Mouse (Mus musculus): ENCODE measurements at regions not wholly inside any gene's neighbourhood (a gene's known extent, or its start where the extent isn't known, plus 50 kb on each side); places are given as distances from the start of the nearest gene placed in this dataset.

- no peak for DNase-seq (ENCODE audit: low spot score in 2 of 2)
Observed at GRCm38 (mm10) chr13:51016956-51017703, 83.5 kb upstream of the Spin1 start.

DNA sequence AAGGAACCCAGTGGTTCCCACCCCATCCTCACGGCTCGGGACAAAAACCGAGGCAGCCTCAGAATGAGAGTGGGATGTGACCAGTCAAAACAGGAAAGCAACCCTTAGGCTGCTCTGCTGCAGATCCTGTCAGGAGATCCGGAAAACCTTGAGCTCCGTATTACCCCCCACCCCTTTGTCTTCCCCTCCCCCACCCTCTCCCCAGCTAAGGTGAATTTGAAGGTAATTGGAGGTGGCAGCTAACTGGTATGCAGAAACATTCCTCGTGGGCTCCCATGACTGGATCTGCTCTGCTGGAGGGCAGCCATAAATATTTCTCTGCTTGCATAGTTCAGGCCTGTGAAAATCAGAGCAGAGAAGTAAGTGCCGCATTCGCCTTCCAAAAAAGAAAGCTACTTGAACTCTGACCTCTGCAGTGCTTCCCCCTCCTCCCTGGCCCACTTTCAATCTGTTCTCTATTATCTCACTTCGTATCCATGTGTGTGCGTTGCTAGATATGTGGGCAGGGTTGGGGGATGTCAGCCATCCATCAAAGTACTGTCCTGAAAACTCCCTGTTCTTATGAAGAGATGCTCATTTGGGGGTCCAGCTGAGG, 82.9 kb upstream of the Spin1 start:
- DNase-seq (ENCODE audit: low spot score in 2 of 2), result no peak

DNA sequence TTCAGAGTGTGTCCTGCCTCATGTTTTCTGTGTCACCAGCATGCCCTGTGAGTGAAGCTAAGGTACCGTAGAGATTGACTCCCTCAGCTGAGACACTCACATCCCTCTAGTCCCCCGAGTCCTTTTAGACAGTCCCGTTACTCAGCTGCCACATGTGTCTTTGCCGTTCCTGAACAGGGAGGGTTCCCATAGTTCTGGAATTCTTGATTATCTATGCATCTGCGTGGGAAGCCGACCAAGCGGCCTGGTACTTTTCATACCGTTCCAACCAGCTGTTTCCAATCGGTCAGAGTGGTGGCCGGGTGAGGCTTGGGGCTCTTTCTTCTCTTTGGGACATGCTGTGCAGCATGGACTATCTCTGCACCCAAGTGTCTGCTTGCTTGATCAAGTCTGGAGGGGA, 82.3 kb upstream of the Spin1 start:
- no peak for DNase-seq (ENCODE audit: low spot score in 2 of 2)

DNA sequence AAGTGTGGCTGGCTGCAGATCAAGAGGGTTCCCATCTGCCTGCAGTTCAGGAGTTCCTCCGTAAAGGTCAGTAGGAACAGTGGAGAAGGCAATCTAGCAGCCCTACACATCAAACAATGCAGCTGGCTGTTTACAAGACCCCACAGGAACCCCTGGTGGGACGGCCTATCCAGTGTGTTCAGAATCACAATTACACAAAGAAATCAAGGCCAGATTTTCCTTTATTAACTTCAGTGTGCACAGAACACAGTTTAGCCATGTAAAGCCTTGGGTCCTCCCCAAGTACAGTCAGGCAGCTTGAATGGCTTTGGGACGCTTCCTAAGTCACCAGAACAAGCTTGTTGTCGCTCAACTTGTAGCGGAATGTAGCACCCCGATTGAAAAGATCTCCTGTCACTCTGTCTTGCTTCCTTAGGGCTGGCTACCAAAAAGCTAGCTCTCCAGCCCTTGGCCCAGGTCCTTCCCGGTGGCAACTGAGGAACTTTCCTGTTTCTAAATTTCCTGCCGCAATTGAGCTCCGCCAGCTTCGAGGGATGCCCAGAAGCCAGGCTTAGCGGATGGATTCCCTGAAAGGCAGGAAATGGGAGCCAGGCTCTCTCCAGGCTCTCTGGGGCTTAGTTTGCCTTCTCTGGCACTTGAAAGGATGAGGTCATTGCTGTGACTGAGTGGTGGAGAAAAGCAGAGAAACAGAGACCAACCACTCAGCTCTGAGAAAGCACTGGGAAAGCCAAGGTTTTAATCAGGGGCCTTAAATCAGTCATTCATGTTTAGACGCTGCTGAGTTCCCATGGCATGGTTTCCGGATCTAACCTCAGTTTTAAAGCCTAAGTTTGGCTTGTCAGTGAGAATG, 78.1 kb upstream of the Spin1 start:
- DNase-seq (ENCODE audit: low spot score in 2 of 2), result no peak

DNA sequence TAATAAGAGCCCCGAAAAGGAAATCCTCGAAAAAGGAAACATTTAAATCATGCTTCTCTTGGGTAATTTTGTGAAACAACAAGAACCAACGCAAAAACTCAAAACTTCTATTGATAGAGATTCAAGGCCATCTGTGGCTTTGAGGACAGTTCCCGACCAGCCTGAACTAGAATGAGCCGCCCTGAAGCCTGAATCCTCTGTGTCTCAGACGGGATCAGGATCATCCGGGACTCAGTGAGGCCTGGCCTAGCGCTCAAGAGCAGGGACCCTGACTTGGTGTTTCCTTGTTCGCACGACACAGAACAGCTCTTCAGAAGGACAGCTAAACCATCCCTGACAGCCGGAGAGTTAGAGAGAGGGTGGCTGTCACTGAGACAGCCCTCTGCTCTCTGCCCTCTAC, 77.4 kb upstream of the Spin1 start:
- DNase-seq (ENCODE audit: low spot score in 2 of 2), result no peak

DNA sequence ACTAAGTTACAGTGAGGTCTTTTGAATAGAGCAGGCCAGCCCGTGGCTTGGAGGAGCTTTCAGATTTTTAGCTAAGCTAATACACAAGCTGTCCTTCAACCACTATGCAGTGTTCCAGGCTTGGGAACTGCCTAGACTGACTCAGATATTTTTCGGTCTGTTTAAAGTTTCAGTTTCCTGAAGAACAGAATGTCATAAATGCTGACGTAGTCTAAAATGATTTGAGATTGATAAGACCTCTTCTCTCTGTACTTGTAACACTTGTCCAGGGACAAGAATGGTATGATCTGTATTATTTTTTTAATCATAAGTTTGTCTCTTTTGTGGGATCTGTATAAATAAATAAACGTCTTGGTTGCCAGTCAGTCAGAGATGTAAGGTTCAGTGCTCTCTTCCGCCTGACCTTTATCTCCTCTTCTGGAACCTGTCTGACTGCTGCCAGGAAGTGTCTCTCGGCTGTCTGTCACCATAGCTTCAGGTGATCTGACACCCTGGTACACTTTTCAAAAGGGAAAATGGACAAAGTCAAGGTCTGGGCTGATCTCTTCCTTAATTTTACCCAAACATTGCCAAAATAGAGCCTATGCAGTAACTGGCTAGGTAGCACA, 74.3 kb upstream of the Spin1 start:
- DNase-seq (ENCODE audit: low spot score in 2 of 2), result no peak

DNA sequence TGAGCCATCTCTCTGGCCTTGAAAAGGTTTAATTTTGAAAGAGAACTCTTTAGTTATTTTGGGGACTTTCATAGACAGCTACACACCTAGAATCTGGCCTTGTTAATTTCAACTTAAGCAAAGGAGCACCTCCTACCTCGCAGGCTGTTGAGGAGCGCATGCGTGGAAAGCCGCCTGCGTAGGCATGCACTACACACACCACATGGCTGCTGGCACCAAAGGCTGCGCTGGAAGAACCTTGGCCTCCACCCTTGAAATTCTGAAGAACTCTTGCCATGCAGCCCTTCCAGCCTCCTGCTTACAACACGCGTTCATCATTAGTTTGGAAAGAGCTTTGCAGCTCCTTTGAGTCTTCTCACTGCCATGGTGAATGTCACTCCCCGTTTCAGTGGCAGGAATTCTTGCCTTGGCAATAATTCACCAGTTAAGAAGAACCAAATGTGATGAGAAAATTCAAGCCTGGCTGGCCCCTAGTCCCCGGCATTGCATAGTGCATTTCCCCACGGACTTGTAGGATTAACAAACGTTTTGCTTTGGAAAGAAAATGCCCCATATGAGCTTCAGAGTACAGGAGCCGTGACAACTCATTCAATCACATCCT, 62.7 kb upstream of the Spin1 start:
- DNase-seq (ENCODE audit: low spot score in 2 of 2), result no peak

DNA sequence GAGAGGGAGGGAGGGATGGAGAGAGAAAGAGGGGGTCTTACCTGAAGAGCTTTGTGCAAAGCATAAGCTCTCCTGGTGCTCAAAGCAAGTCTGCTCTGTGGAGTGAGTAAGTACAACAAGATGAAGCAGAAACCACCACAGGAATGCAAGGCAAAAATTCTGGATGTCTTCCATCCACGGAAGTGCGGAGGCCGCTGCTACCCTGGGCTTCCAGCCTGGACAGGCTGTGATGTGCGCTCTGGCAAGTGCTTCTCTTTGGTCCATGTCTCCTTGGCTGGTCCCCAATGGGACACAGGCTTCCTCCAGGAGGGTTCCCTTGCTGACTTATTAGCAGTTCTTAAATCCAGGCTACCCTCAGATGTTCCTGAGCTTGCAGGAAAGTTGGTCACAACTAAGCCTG, 61.7 kb upstream of the Spin1 start:
- no peak for DNase-seq (ENCODE audit: low spot score in 2 of 2)

- DNase-seq (ENCODE audit: low spot score in 2 of 2), result no peak
Observed at GRCm38 (mm10) chr13:51041121-51041520, 59.6 kb upstream of the Spin1 start.

DNA sequence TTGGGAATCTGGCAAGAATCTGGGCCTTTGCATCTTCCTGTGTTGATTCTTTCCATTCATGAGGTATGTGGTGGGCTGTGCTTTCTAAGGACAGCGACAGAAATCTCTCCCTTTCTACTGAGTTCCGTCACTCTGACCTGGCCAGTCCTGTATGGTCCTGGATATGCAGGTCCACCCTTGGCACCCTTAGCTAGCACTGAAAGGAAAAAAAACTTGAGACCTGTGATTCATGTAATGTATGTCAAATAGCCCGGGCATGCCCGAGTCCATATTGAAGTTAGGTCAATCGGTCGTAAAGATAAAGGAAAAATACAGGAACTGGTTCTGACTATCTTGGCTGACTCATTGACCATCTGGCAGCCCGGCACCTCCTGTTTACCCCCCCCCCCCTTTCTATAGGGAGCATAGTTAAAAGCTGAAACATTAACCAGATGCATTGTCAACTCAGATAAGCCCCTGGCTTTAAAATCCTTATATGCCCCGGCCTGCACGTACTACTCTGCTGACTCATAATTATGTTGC, 57.7 kb upstream of the Spin1 start:
- no peak for DNase-seq (ENCODE audit: low spot score in 2 of 2)

All from adrenal gland, adult 18-20 months (tissue).